In genomic region chr7:135576329-135576728, GRCm38 (mm10) we compare ENCODE assay signal across 46 mouse cellular contexts. TPM values are rescaled to one million over a fixed set of nuclear protein-coding genes. Genes with fewer than 3 reads are reported as not detected.
"Had no signal": no experiment of that assay in that cellular context is flagged by ENCODE, and none has a peak within 500 bp of the region (broad histone marks: within the 10 kb centered on the region; RNA-seq: fewer than 3 reads in every experiment).

No protein-coding gene starts in this region.

- H3K27ac ChIP-seq: heart, embryonic 10.5 days; heart, embryonic 13.5 days; heart, embryonic 15.5 days; hindbrain, embryonic 10.5 days; hindbrain, embryonic 12.5 days; hindbrain, embryonic 13.5 days; hindbrain, embryonic 14.5 days; hindbrain, embryonic 15.5 days; hindbrain, postnatal 0 days; intestine, embryonic 15.5 days; kidney, embryonic 15.5 days; kidney, postnatal 0 days had no signal

- H3K4me3 ChIP-seq: heart, embryonic 10.5 days; heart, embryonic 12.5 days; heart, embryonic 13.5 days; heart, embryonic 15.5 days; hindbrain, embryonic 10.5 days; hindbrain, embryonic 12.5 days; hindbrain, embryonic 13.5 days; hindbrain, embryonic 15.5 days; intestine, embryonic 15.5 days; kidney, embryonic 15.5 days; layer of hippocampus, adult 2 months had no signal

- H3K9ac ChIP-seq: heart, embryonic 12.5 days; heart, embryonic 13.5 days; heart, embryonic 15.5 days; hindbrain, embryonic 12.5 days; hindbrain, embryonic 13.5 days; hindbrain, embryonic 14.5 days; hindbrain, embryonic 15.5 days; intestine, embryonic 15.5 days; kidney, embryonic 15.5 days had no signal

- H3K36me3 ChIP-seq: heart, embryonic 10.5 days; heart, embryonic 12.5 days; heart, embryonic 13.5 days; heart, embryonic 15.5 days; hindbrain, embryonic 10.5 days; hindbrain, embryonic 12.5 days; hindbrain, embryonic 13.5 days; hindbrain, embryonic 15.5 days; intestine, embryonic 15.5 days; kidney, embryonic 15.5 days had no signal

- H3K27me3 ChIP-seq: heart, embryonic 15.5 days; hindbrain, embryonic 12.5 days; hindbrain, embryonic 13.5 days; hindbrain, embryonic 15.5 days; intestine, embryonic 15.5 days; kidney, embryonic 15.5 days had no signal

- H3K4me1 ChIP-seq: heart, embryonic 13.5 days; heart, embryonic 15.5 days; hindbrain, embryonic 12.5 days; kidney, embryonic 15.5 days had no signal

- H3K9me3 ChIP-seq: heart, embryonic 10.5 days; heart, embryonic 12.5 days; heart, embryonic 13.5 days; heart, embryonic 15.5 days; hindbrain, embryonic 10.5 days; hindbrain, embryonic 12.5 days; hindbrain, embryonic 13.5 days; hindbrain, embryonic 15.5 days; intestine, embryonic 15.5 days; kidney, embryonic 15.5 days had no signal

- DNase-seq: heart, postnatal 10 days; heart, postnatal 14 days; heart, postnatal 36 days; heart, postnatal 4 days; kidney, adult 11 months; kidney, adult 18-20 months; kidney, adult 2 months; kidney, adult 8-10 months; kidney, adult 9 months; kidney, postnatal 10 days; kidney, postnatal 14 days; kidney, postnatal 25 days; kidney, postnatal 36 days; kidney, postnatal 4 days; layer of hippocampus, adult 9-11 months; layer of hippocampus, postnatal 36 days had no signal

- H3K4me2 ChIP-seq: heart, embryonic 11.5 days; heart, embryonic 12.5 days; heart, embryonic 13.5 days; heart, embryonic 15.5 days; hindbrain, embryonic 12.5 days; hindbrain, embryonic 13.5 days; hindbrain, embryonic 14.5 days; hindbrain, embryonic 15.5 days; intestine, embryonic 15.5 days; kidney, embryonic 15.5 days had no signal

- ATAC-seq: hindbrain, embryonic 16.5 days; hindbrain, postnatal 0 days; inflammation-experienced regulatory T-cells, adult 6 months; intestine, embryonic 15.5 days; intestine, embryonic 16.5 days; intestine, postnatal 0 days had no signal

RNA-seq across cellular contexts. Expression of gene Clrn3, which starts 47.9 kb away (rescaled TPM):
- total RNA-seq: heart, postnatal 10 days; heart, postnatal 14 days; heart, postnatal 25 days; heart, postnatal 36 days; heart, postnatal 4 days; hematopoietic stem cell, adult 5-6 weeks; hindbrain, postnatal 0 days; layer of hippocampus, adult 18-20 months; layer of hippocampus, adult 2 months; layer of hippocampus, adult 8-10 months; layer of hippocampus, postnatal 10 days; layer of hippocampus, postnatal 14 days; layer of hippocampus, postnatal 25 days; layer of hippocampus, postnatal 36 days; left cerebral cortex, adult 18-20 months had no signal
- polyA plus RNA-seq: heart, embryonic 10.5 days; heart, embryonic 11.5 days; heart, embryonic 12.5 days; heart, embryonic 13.5 days; heart, embryonic 14.5 days; heart, embryonic 15.5 days; heart, postnatal 0 days; hindbrain, embryonic 10.5 days; hindbrain, embryonic 11.5 days; hindbrain, embryonic 12.5 days; hindbrain, embryonic 14.5 days; hindbrain, embryonic 15.5 days; hindbrain, embryonic 16.5 days; hindbrain, postnatal 0 days; inflammation-experienced regulatory T-cells, adult 6 months had no signal
